Mouse (Mus musculus) adrenal gland, adult 8-10 months (tissue): ENCODE data around the gene Tspan14. TPM values are rescaled to one million over a fixed set of nuclear protein-coding genes. Genes with fewer than 3 reads are reported as not detected.

ENCODE experiments used
- DNase-seq: peaks from one replicate; pipeline ENCODE4 v3.0.0; 2022
- total RNA-seq, 4 experiments: library from RNA; stranded (reverse); gene quantifications; 2 replicates each; pipeline ENCODE4 v1.2.4; 2022

Tspan14 gene
- total RNA-seq, 4 experiments from 2014 or later: 31.2 to 34.6 (median 33.0) TPM

- no peak for DNase-seq
These were observed 14.3 kb downstream of the Tspan14 start for GRCm38 (mm10) chr14:40952301-40952700.

- no peak for DNase-seq
These were observed 16.6 kb downstream of the Tspan14 start for GRCm38 (mm10) chr14:40949730-40950614.

- no peak for DNase-seq
These were observed 17.6 kb downstream of the Tspan14 start for GRCm38 (mm10) chr14:40949047-40949446.

DNA sequence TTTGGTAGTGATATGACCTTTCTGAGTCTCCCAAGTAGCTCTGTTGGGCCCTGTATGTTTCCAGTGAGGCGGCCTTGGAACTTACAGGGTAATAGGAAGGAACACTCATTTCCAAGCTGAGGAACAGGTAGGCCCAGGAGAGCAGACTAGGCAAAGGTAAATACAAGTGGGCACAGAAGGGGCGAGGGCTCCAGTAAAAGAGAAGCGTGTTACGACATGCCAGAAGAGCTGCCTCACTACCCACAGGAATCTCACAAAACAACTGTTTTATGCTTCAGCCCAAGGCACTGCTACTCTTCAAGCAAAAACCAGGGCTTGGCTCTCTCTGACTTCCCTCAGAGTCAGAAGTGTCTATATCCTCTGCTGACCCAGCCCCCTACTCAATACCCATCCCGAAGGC is 18.1 kb downstream of the Tspan14 start:
- DNase-seq: no peak

DNA sequence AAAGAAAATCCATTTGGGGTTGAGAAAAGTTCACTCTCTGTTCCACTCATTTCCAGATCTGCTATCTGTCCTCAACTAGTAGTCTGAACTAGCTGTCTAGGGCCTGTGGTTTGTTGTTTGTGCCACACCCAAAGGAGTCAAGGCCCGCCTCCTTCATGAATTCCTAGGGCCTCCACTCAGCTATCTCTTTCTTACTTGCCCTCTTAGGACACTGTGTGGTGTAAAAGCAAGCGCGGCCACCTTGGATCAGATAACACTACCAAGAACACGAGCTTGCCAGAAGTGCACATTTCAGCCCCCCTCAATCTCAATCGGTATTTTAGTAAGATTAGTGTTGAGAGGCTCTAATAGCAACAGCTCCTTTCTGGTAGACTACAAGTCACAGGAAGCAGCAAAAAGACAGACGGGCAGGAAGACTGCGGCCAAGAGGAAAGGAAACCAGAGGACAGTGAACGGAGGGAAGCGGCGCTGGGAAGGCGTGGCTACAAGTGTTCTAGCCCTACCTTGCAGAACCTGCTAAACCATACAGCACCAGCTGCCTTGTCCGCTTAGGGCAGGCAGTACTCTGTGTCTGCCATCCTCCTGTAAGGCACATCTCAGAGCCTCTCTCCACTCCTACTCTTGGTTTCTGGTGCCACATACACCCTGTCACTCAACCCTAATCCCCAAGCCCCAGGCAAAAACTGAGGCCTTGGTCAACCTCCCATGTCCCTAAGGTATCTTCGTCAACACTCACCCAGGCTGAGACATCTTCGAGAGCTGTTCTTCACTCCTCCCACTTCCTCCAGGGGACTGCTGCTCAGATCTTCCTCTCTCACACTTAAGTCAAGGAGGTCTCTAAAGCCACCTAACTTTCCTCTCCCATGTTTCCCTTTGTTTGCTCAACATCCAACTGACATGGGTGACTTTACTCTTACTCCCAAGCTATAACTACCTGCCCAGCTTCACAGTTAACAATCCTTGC is 18.9 kb downstream of the Tspan14 start:
- DNase-seq: no peak

DNA sequence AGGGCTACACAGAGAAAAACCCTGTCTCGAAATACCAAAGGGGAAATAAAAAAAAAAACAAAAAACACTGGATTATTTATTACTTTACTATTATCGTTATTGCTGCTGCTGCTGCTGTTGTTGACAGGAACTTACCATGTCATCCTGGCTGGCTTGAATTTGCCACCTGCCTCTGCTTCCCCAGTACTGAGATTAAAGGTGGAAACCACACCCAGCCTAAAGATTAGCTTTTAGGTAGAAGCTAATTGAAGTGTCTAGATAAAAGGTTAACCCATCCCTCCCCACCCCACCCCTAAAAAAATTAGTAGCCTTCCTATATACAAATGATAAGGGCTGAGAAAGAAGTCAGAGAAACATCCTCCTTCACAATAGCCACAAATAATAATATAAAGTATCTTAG is 22.8 kb downstream of the Tspan14 start:
- no peak for DNase-seq

- no peak for DNase-seq
These were observed 24.2 kb downstream of the Tspan14 start for GRCm38 (mm10) chr14:40942429-40942828.

DNA sequence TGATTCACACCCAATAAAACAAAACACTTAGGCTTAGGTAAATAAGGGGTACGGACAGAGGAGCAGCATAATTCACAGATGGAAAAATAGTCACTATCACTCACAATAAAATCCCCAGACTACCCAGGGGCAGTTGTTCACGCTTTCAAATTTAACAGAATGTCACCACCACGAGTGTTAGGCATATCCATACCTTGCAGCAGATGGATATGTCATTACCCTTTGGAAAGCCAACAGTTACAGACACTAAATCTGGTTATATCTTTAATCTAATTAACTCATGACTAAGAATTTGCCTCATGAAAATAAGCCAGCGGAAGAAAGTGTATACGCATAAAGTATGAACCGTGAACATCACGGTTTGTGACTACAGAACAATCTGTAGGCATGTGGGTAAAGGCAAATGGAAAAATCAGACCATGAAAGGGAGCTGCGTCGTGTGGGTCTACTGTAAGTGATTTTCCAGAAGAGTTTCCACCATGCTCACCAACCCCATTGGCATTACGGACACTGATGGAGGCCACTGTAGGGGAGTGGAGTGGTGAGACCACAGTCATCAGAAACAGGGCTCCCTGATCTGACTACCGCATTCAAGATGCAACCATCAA is 28.1 kb downstream of the Tspan14 start:
- DNase-seq: no peak

DNA sequence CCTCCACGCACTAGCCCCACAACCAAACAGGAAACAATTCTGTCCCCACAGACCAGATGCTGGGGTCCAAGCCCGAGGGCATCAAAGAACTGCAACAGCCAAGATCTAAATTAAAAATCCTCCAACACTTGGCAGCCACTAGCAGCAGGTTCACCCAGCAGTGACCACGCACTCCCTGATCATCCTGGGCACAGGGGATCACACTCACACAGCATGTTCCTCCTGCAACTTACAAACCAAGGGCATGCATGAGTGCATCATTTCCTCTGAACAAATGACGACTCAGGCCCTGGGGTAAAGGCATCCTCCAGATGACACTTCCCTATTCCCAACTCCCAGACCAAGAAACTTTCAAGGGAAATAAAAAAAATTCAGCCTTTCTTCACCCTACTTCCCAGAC is 29.6 kb downstream of the Tspan14 start:
- DNase-seq: no peak

DNA sequence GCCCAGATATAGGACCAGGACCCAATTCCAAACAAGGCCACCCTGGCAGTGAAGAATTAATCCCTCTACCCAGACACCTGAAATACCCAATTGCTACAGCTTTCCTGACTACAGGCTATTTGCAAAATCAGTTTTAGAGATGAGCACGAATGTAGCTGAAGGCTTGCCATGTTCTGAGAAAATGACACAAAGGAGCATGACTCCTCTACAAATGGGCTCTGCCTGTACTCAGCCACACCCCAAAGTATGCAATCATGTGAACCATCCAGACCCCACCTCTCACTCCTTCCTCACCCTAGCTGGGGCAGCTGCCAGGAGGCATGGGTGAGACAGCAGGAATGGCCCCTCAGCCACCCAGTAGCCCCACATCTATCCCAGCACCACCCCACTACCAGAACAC is 31.1 kb downstream of the Tspan14 start:
- DNase-seq: no peak

DNA sequence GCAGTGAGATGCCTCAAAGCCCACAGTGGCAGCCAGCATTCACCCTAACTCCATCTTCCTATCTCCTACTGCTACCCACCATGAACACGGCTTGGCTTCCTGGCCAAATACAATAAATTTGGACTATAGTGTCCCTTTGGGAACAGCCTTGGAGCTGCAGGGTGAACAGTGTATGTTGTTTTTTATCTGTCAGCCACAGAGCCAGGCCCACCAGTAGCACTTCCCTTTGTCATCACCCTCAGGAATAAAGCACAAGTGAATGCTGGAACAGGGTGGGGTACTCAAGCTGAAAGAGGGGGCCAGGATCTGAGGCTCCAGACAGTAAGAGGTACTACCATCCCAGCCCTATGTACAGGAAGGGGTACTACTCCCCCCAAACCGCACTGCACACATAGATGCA is 31.6 kb downstream of the Tspan14 start:
- no peak for DNase-seq

DNA sequence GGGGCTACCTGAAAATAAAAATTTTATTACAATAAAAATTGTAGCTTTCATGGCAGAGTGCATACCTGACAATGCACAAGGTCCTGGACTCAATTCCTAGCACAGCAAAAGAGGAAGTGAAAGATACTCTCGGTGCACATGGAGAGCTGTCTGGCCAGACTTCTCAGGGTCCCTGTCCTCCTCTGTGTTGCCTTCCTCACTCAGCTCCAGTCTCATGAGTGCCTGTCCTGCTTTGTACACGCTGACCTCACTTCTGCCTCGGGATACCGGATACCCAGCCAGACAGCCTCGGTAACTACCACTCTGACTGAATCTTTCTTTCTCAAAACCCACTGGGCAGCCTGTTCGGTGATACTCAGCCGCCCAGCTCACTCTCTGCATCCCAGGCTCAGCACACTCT is 33.3 kb downstream of the Tspan14 start:
- no peak for DNase-seq

GRCm38 (mm10) chr14:40932225-40932624 is 34.4 kb downstream of the Tspan14 start:
- no peak for DNase-seq

DNA sequence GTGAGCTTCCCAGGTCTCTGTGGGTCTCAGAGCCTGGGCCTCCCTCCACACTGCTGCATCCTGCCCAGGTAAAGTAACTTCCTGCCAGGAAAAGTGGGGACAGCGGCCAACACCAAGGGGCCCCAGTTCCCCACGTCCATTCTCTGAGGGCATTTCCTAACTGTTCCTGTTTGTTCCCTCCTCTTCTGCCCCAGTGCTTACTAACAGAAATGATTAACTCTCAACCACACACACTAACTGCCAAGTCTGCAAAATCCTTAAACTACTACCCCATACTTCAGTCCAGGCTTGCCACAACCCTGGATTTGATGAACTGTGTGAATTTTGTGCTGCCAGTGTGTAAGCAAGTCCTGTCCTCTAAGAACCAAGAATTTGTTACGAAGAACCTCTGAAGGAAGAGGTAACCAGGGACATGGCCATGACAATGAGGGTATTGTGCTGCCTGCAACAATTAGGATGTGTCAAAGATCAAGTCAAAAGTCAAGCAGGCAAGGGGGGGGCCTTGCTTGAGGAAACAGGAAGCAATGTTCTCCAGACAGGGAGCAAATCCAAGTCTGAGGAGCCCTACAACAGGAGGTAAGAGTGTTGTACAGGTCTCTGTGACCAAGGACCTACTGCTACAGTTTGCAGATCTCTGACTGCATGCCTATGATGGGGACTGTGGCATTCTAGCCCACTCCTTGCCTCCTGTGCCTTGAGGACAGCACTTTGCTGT is 35.3 kb downstream of the Tspan14 start:
- DNase-seq: no peak

GRCm38 (mm10) chr14:40929943-40930342 is 36.7 kb downstream of the Tspan14 start:
- no peak for DNase-seq

GRCm38 (mm10) chr14:40928897-40929296 is 37.7 kb downstream of the Tspan14 start:
- no peak for DNase-seq

DNA sequence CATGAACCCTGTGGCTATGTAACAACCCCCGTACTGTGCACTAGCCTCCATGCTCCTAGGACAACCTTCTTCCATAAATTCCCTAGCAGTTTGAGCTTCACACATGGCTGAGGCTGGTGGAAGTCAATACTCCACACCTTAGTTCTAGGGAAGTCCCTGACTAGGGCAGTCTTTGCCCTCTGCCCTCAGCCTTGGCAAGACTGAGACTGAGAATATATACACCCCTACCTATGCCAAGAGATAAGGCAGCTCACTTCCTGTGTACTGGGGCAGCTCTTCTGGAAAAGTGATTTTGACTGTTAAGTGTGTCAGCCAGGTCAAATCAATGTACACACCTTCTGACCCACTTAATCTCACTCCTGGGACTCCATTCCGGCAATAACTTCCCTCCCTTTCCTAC is 39.6 kb downstream of the Tspan14 start:
- no peak for DNase-seq

GRCm38 (mm10) chr14:40924378-40925113 is 42.1 kb downstream of the Tspan14 start:
- no peak for DNase-seq

DNA sequence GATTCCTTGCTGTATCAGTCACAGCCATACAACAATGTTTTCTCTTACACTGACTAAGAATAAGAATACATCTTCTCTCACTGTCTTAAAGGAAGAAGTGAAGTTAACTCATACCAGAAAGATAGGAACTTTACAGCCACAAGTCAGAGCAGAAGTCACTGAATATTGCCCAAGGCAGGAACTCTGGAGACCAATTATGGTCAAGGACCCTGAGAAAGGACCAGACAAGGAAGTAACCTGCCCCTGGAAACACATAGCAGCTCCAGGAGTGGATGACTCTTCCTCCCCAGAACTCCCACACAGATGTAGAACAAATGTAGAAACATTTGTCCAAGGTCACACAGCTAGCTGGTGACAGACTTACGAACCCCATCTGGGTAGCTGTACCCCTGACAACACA is 45.4 kb downstream of the Tspan14 start:
- DNase-seq: no peak

- DNase-seq: no peak
These were observed 47.1 kb downstream of the Tspan14 start for GRCm38 (mm10) chr14:40919521-40919920.

DNA sequence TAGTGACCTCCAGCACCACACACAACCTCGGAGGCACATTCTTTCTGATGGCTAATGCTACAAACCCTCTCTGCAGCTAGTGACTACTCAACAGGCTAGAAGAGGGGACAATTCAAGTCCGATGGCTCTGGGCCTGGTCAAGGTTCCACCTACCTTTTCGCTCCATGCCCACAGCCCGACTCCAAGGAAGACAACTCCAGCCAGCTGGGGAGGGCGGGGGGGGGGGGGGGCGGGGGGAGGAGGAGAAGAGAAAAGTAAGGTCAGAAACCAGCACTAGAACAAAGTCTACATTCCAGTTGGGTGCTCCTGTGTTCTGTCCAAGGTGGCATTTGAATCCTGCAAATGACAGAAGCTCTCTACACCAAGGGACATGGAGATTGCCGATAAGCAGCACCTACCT is 48.1 kb downstream of the Tspan14 start:
- DNase-seq: no peak

GRCm38 (mm10) chr14:40917632-40918031 is 49.0 kb downstream of the Tspan14 start:
- peak; percentile 69 for DNase-seq
